Mouse (Mus musculus) CH12.LX (cell line): Measurements from ENCODE around the gene Clec11a.

Experiments used
- CHD1 ChIP-seq: IDR thresholded peaks from 2 replicates; pipeline ENCODE4 v1.6.1; 2012; ENCODE audit warnings: low read depth, low read length, improper control_type of control experiment, inconsistent platforms
- CTCF ChIP-seq, 2 experiments: IDR thresholded peaks in 1 of 2; conservative IDR thresholded peaks in 1 of 2; 2 replicates each; pipeline ENCODE4 v1.5.1; 2011 to 2012; ENCODE audit warnings: low read depth in 2 of 2, low read length in 2 of 2, improper control_type of control experiment in 1 of 2, inconsistent platforms in 1 of 2, mild to moderate bottlenecking in 1 of 2, moderate library complexity in 1 of 2
- MAX ChIP-seq: IDR thresholded peaks from 2 replicates; pipeline ENCODE4 v1.6.1; 2011; ENCODE audit warnings: low read length, improper control_type of control experiment
- USF2 ChIP-seq: conservative IDR thresholded peaks from 2 replicates; pipeline ENCODE4 v1.6.1; 2011; ENCODE audit warnings: low read depth, low read length, improper control_type of control experiment

- TF ChIP-seq MAX (no peak), CHD1 (no peak), USF2 (no peak), CTCF (conservative IDR thresholded peaks at IDR 0.05 in 1 of 2, IDR thresholded peaks at IDR 0.05 in 1 of 2; ENCODE audit: low read depth in 2 of 2, low read length in 2 of 2) (no peak)
Observed at GRCm38 (mm10) chr7:44326614-44327013, 19.9 kb upstream of the Clec11a start.
